Mouse (Mus musculus) heart, postnatal 0 days (tissue): ENCODE data around the gene Cdon. TPM values are rescaled to one million over a fixed set of nuclear protein-coding genes. Genes with fewer than 3 reads are reported as not detected.
A peak's percentile ranks its signal among the peaks of the same experiment; 100 is the strongest.

ENCODE experiments used
- ATAC-seq: fragments of 200-750 bp; cut with Nextera tagmentation; 2 replicates; pipeline ENCODE4 v1.8.0; 2017; ENCODE audit warnings: low read depth, moderate number of reproducible peaks, moderate library complexity; ENCODE audit not compliant: insufficient read depth
- DNase-seq: peaks from one replicate; pipeline ENCODE4 v3.0.0-alpha.2; 2016; ENCODE audit warnings: low spot score
- H3K27ac ChIP-seq: fragments of 300-500 bp; sonication (generic); 2 replicates; pipeline ENCODE4 v1.5.1; 2014; ENCODE audit warnings: low read depth, mild to moderate bottlenecking
- H3K27me3 ChIP-seq: fragments of 300-500 bp; sonication (generic); 2 replicates; pipeline ENCODE4 v1.6.1; 2014; ENCODE audit warnings: low read length, mixed read lengths; ENCODE audit not compliant: control insufficient read depth, insufficient read depth
- H3K36me3 ChIP-seq: fragments of 300-500 bp; sonication (generic); replicated peaks from 2 replicates; pipeline ENCODE4 v1.6.1; 2014; ENCODE audit warnings: low read length, mixed read lengths; ENCODE audit not compliant: control insufficient read depth, insufficient read depth
- H3K4me1 ChIP-seq: fragments of 300-500 bp; sonication (generic); 2 replicates; pipeline ENCODE4 v1.6.1; 2014; ENCODE audit warnings: antibody characterized with exemption; ENCODE audit not compliant: control insufficient read depth, insufficient read depth
- H3K4me2 ChIP-seq: fragments of 300-500 bp; sonication (generic); 2 replicates; pipeline ENCODE4 v1.6.1; 2014; ENCODE audit warnings: low read depth, mild to moderate bottlenecking, low read length, moderate library complexity
- H3K4me3 ChIP-seq: fragments of 300-500 bp; sonication (generic); 2 replicates; pipeline ENCODE4 v1.5.1; 2014; ENCODE audit warnings: low read depth, low read length
- H3K9ac ChIP-seq: fragments of 300-500 bp; sonication (generic); replicated peaks from 2 replicates; pipeline ENCODE4 v1.6.1; 2014; ENCODE audit warnings: low read depth, low read length, mixed read lengths
- H3K9me3 ChIP-seq: fragments of 300-500 bp; sonication (generic); replicated peaks from 2 replicates; pipeline ENCODE4 v1.6.1; 2016; ENCODE audit warnings: low read length; ENCODE audit not compliant: control insufficient read depth
- CTCF ChIP-seq: IDR thresholded peaks from 2 replicates; pipeline ENCODE4 v1.5.1; 2016; ENCODE audit warnings: antibody characterized with exemption, control low read depth, low read depth
- EP300 ChIP-seq: IDR thresholded peaks from 2 replicates; pipeline ENCODE4 v1.6.1; 2016; ENCODE audit warnings: antibody characterized with exemption, low read depth
- WGBS: fragments of 180-500 bp; shearing (Covaris S2); extraction: QIAGEN DNeasy Blood & Tissue Kit; methylation state at CpG from one replicate; pipeline ENCODE4 v1.1.7; 2014; 5-methylcytosine and 5-hydroxymethylcytosine counted together
- polyA plus RNA-seq: library from polyadenylated mRNA; unstranded; fragments of >200 nt; fragmentation: Nextera tagmentation; extraction: Ambion mirVana; gene quantifications from 2 replicates; pipeline ENCODE4 v1.2.1, GENCODE M21; 2015
- total RNA-seq: library from RNA; depleted of rRNA; stranded (reverse); fragments of >200 nt; gene quantifications from 2 replicates; pipeline ENCODE4 v1.2.3, GENCODE M21; 2014; ENCODE audit warnings: low replicate concordance

The Cdon gene
- total and polyA plus RNA-seq, 2 experiments from 2014 or later = 2.3 to 36.4 TPM

DNA sequence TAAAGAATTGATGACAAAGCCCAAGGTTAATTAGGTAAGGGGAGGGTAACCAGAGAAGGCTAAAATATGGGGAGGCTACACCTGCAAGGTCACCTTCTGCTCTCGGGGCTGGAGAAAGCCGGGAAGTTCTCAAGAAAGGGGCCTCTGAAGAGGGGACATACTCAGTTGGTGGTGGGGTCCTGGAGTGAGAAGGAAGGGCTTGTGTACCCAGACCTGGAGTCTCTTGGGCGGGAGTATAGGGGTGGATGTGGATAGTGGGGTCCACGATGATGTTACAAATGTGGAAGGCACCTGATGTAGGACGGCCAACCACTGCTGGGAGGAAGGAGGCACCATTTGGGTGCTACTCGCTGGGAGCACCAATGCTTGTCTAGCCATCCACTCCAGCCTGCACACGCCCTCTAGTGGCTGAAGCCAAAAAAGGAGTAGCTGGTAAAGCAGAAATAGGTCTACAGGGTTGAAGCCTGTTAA lies 103.0 kb downstream of the Cdon start:
- Histone ChIP-seq H3K4me1 (peaks cover 5% of the 10 kb centered on the region; the same call in 1 of the 2 replicates), H3K36me3 (no peaks in the 10 kb centered on the region), H3K27me3 (no peaks in the 10 kb centered on the region), H3K9ac (no peak overlapping the region), H3K4me3 (no peak overlapping the region), H3K4me2 (peak overlapping the region; percentile 30; the same call in 1 of the 2 replicates), H3K27ac (0 out of 2 replicates have a peak overlapping the region, but pooled peaks have one; percentile 25), H3K9me3 (no peaks in the 10 kb centered on the region)
- DNase-seq (peak; percentile 76), ATAC-seq (peak; percentile 74)
- TF ChIP-seq CTCF (peak; percentile 96), EP300 (no peak)
- 18% methylated on average over 7 of the region's 7 CpGs for WGBS

DNA sequence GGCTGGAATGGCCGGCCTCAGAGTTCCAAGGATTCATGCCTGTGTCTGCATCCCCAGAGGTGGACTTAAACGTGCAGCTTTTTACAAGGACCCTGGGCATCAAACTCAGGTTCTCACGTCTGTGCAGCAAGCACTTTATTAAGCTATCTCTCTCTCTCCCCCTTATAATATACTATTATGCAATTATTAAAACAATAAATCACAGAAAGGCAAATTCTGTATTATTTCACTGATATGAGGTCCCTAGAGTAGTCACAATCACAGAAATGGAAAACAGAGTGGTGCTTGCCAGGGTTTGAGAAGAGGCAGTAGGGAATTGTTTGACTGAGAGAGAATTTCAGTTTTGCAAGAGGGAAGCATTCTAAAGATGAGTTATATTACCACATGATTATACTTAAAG lies 108.2 kb downstream of the Cdon start:
- no peaks in the 10 kb centered on the region for H3K9me3 ChIP-seq
- H3K4me2 ChIP-seq = no peak overlapping the region
- H3K9ac ChIP-seq = no peak overlapping the region
- no peak for DNase-seq
- no peak for ATAC-seq
- no peak overlapping the region for H3K27ac ChIP-seq
- no peak overlapping the region for H3K4me3 ChIP-seq
- 51% methylated on average over 3 of the region's 3 CpGs for WGBS
- H3K36me3 ChIP-seq = no peaks in the 10 kb centered on the region
- H3K4me1 ChIP-seq = no peaks in the 10 kb centered on the region
- no peaks in the 10 kb centered on the region for H3K27me3 ChIP-seq
- TF ChIP-seq EP300 = no peak
- no peak for TF ChIP-seq CTCF

DNA sequence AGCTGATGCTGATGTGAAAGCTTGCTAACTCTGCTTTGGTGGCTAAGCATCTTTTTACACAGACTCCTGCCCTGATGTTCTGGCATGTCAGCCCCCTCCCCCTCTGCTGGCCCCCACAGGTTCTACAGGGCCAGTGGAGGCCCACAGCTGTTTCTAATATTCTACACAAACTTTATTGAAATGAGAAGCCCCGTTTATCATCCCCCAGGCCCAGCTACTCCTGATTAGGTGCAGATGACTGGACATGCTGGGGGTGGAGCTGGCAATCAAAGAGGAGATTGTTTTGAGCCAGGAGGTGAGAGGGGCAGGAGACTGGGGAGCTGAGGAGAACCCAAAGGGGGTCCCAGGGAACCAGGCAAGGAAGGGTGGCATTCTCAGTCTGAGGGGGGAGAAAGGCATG lies 108.9 kb downstream of the Cdon start:
- no peak overlapping the region for H3K27ac ChIP-seq
- no peak for TF ChIP-seq CTCF
- TF ChIP-seq EP300 = no peak
- 10% methylated on average over 1 of the region's 1 CpGs for WGBS

DNA sequence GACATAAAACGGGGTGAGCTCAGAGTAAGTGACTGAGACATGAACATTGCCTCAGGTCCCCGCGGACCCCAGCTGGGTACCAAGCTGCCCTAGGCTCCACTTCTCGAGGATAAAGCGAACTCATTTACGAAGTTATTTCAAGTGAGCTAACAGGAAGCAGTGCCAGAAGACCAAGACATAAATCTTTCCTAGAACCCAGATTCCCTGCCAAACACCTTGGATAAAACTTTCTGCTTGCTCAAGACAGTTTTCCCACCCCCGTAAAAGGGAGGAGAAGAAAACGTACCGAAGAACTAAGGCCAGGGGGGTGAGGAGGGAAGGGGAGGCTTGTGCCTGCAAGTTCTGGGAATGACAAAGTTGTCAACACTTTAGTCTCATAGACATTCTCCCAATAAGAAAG lies 112.3 kb downstream of the Cdon start:
- H3K4me1 ChIP-seq = no peaks in the 10 kb centered on the region
- no peak overlapping the region for H3K9ac ChIP-seq
- no peaks in the 10 kb centered on the region for H3K9me3 ChIP-seq
- DNase-seq (no peak), ATAC-seq (no peak)
- TF ChIP-seq EP300 (no peak), CTCF (no peak)
- 63% methylated on average over 9 of the region's 9 CpGs for WGBS
- H3K27ac ChIP-seq = no peak overlapping the region
- H3K27me3 ChIP-seq = no peaks in the 10 kb centered on the region
- no peaks in the 10 kb centered on the region for H3K36me3 ChIP-seq
- no peak overlapping the region for H3K4me2 ChIP-seq
- no peak overlapping the region for H3K4me3 ChIP-seq

More for the DNA sequence above, 108.9 kb downstream of the Cdon start:
- no peaks in the 10 kb centered on the region for H3K9me3 ChIP-seq
- H3K36me3 ChIP-seq = no peaks in the 10 kb centered on the region
- no peak overlapping the region for H3K4me2 ChIP-seq
- DNase-seq (no peak), ATAC-seq (no peak)
- no peak overlapping the region for H3K9ac ChIP-seq
- no peaks in the 10 kb centered on the region for H3K4me1 ChIP-seq
- no peak overlapping the region for H3K4me3 ChIP-seq
- no peaks in the 10 kb centered on the region for H3K27me3 ChIP-seq

DNA sequence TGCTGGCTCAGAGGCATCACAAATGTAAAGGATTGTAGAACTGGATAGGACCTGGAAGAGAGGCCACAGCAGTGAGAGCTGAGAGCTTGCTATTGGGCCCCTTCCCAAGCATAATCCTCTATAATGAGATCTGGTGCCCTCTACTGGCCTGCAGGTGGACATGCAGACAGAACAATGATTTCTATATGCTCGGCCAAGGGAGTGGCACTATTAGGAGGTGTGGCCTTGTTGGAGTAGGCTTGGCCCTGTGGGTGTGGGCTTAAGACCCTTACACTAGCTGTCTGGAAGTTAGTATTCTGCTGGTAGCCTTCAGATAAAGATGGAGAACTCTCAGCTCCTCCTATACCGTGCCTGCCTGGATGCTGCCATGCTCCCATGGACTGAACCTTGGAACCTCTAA lies 114.2 kb downstream of the Cdon start:
- Histone ChIP-seq H3K27me3 (no peaks in the 10 kb centered on the region), H3K4me1 (no peaks in the 10 kb centered on the region), H3K9ac (no peak overlapping the region), H3K4me2 (no peak overlapping the region), H3K27ac (no peak overlapping the region), H3K9me3 (no peaks in the 10 kb centered on the region), H3K4me3 (no peak overlapping the region), H3K36me3 (no peaks in the 10 kb centered on the region)
- WGBS = 12% methylated on average over 2 of the region's 2 CpGs
- ATAC-seq = peak; percentile 77
- DNase-seq = peak; percentile 80
- TF ChIP-seq CTCF = peak; percentile 95
- TF ChIP-seq EP300 = no peak

DNA sequence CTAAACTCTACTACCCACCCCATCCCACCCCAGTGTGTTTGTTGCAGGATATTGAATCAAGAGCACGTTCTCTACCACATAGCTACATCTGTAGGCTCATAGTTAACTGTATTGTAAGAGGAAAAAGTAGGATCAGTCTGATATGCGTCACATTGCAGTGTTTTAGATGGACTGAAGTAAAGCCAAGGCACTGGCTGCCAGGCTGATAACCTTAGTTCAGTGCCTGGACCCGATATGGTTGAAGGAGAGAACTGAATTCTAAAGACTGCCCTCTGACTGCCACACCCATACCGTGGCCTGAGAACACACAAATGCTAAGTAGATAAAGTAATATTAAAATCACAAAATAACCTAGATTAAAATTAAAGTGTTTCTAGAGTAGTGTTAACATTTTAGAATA lies 114.9 kb downstream of the Cdon start:
- H3K27ac ChIP-seq = no peak overlapping the region
- H3K27me3 ChIP-seq = no peaks in the 10 kb centered on the region
- WGBS = 62% methylated on average over 4 of the region's 4 CpGs
- no peak for DNase-seq
- H3K9me3 ChIP-seq = no peaks in the 10 kb centered on the region
- H3K36me3 ChIP-seq = no peaks in the 10 kb centered on the region
- no peaks in the 10 kb centered on the region for H3K4me1 ChIP-seq
- ATAC-seq = no peak
- TF ChIP-seq EP300 (no peak), CTCF (no peak)
- no peak overlapping the region for H3K4me2 ChIP-seq
- no peak overlapping the region for H3K4me3 ChIP-seq
- H3K9ac ChIP-seq = no peak overlapping the region
